Mouse (Mus musculus): ENCODE results near the gene Ddx20. TPM values are rescaled to one million over a fixed set of nuclear protein-coding genes. Genes with fewer than 3 reads are reported as not detected.

Ddx20 gene
- total RNA-seq, 1 experiment from 2014 or later: 22.0 TPM

DNA sequence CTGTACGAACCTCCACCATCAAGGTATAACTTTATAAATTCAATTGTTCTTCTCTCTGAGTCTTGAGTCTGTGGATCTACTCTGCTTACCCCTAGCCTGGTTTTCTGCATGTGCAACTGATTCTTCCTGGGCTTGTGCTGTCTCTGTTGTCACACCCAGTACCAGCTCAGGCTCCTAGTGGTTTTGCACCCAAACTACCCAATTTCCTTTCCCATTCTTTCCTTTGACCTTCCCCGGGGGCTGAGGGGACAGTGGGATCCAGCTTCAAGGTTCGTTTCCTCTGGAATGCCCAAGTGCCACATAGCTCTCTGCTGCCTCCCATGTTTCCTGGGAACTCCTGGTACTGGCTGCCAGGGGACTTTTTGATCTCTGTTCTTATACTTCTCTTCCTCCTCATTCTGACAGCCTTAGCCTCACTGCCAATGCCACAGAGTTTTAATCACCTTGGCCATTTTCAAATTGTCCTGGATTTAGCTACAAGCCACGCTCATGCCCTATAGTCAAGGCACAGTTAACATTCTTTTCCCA is 20.3 kb downstream of the Ddx20 start:
- DNase-seq: no peak

DNA sequence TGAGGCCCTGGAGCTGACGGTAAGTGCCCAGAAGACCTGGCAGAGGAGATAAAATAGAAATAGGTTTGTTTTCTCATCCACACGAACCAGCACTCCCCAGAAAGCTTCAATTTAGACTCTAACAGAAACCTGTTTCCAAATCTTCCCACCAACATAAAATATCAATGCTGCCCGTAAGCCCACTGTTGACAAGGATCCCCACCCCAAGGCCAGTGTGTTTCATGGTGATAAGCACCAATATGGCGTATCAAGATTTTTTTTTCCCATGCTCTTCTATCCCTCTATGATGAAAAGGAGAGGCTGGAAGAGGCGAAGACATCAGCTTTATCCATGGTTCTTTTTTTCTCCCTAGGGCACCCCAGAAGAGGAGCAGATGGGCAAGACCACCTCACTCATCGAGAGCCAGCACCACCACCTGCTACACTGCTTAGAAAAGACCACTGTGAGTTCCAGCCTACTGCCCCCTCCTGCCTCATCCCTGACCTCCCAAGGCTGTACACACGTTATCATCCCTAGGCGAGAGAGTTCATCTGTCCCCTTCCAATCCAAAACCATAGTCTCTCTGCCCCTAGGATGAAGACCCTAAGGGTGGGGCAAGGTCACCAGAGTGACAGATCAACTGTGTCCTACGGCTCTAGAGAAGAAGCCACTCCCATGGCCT is 22.1 kb downstream of the Ddx20 start:
- no peak for DNase-seq

DNA sequence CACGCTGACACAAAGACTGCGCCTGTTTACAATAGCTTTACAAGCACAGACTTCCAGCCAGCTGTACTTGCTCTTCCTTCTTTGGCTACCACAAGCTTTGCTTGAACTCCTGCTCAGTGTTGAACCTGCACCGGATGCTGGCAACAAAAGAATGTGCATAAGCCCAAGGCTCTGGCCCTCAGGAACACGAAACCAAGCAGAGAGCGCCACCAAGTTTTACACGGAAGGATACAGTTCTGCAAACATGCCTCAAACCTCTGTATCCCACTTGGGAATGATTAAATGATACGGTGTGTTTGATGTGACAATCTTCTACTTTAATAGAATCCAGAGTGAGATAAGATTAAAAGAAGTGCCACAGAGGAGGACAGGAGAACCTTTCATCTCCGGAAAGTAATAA is 24.3 kb downstream of the Ddx20 start:
- DNase-seq: no peak

DNA sequence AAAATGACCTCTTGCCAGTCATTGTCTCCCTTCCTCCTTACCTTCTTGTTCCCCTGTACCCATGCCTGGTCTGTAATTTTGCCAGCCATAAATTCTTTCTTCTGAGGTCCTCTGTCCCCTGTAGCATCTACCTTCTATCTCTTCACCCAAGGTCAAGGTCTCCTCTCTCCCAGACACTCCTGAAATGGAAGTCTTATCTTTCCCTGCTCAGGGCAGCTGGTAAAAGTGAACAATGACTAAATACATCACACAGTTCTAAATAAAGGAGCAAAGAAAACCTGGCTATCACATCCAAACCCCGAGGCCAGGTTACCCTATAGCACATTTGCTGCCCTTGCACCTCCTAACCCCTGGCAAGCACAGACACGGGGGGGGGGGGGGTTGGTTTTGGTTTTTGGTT is 26.8 kb downstream of the Ddx20 start:
- DNase-seq: no peak

DNA sequence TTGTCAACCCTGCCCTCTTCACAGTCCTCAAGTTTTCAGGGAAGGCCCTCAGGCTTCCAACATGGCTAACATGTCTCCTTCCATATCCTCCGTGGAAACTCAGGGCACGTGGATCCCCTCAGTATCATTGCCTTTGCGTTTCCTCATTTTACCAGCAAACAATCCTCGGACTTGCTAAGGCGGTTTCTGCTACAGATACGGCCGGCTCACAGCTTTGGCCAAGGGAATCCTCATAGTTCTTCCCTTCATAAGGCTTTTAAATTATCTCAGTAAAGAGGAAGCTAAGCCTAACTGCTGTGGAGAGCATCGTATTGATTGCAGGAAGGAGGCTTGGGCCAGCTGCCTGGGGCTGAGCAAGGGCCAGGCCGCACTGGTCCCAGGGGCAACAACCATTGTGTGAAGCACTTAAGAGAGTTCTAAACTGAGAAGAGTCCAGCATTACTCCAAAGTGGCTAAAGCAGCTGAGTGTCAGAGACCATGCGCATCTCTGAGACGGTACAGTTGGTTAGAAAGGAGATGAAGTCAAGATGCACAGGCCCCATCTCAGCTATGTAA is 32.3 kb downstream of the Ddx20 start:
- DNase-seq: no peak

DNA sequence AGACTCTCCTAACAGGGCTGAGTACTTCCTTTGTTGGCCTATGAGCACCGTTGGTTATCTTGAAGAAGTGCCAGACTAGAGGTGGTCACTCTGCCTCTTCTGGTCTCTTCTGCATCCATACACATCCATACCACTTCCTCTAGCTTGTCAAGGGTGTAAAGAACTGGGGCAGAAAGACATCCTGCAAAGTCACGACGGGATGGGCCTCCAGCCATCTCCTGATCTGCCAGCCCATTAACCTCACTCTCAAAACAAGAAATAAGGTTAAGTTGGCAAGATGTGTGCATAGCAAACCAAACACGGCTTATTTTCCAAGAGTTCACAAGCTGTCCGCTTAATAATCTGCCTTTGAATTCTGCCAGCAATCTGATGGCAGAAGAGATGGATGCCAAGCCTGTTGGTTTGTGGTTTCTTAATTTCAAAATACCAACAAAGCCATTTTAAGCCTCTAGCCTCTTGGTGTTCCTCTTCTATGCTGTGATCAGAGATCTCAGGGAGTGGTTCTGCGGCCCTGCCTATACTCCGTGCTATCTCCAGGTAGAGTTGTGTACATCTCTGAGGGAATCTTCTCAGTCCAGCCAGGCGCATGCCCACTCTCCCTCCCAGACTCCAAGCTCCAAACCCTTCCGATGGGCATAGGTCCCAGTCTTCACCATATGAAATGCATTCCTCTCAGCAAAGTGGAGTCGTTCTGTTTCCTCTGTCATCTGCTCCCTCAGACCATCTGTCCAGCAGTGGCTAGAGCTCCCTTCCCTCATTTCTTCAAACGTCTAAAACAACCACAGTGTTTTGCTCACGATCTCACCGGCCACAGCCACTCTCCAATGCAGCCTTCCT is 33.6 kb downstream of the Ddx20 start:
- no peak for DNase-seq

DNA sequence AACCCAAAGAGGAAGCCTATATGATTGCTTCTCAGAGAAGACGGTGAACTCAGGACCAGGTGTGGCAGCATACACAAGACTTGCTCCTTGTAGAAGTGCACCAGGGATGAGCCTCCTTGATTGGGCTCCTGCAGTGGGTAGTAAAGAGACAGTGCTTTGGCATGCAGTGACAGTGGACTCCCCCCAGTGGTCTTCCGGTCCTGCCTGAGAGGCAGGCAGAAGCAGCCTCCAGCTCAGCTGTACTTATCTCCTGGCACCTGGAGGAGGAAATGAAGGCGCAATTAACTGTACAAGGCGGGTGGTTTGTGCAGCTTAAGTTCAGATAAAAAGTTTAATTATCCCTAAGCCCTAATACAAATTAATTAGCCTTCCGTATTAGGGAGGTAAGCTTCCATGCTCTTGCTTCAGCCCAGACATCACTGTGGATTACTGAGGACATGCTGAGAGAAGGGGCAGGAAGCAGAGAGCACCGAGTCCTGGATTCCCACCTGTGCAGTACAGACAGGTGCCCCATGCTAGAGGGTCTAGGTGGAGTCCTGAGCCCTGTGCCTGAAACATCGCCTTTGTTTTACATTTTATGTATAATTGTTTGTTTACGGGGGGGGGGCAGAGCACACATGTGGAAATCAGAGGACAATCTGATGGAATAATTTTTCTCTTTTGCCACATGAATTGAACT is 38.3 kb downstream of the Ddx20 start:
- no peak for DNase-seq

DNA sequence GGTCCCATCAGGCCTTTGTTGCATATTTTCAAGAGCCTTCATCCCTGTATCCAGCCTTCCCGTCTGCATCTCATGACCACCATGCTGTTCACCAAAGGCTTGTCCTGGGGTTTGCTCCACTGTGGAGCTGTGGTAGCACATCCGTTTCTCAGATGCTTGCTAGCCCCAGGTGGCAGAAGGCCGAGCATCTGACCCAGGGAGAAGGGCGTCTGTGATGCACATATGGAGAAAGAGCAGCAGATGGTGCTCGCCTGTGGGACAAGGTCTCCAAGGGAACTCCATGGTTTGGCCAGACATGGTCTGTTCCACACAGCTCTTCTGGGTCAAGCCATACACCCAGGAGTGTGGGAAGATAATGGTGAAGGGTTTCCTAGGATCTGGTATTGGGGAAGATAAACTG is 43.8 kb downstream of the Ddx20 start:
- DNase-seq: no peak

DNA sequence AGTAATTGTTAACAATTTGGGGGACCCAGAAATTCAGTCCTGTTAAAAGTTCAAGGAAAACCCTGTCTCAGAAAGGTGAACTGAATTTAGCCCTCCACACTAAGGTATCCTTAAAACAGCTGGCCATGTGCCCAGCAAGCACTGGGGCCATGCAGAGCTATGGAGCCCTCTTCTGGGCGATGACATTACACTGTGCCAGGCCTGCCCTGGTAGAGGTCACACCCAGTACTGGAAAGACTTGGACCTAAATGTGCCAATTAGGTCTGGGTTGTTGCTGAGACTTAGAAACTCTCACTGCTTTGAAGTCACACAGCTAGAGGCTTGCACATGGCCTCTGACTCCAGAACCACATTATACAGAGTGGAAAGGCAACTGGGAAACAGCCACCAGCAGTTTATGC is 45.2 kb downstream of the Ddx20 start:
- DNase-seq: peak; percentile 38

DNA sequence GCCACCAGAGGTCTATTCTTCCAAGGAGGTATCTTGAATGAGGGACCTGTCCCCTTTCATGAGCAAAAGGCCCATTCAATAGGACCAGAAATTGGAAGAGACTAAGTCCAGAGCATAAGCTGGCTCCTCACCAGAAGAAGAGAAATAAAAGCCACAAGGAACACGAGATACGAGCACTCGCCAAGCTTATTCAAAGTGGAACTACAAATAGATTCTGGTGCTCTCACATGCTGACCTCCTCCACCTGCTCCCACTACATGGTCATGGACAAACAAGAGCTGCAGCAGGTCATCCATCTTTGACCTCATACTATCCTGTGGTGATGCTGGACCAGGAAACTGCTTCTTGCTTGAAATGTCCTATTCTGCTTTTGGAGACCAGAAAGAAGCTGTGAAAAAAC is 54.4 kb downstream of the Ddx20 start:
- DNase-seq: no peak

DNA sequence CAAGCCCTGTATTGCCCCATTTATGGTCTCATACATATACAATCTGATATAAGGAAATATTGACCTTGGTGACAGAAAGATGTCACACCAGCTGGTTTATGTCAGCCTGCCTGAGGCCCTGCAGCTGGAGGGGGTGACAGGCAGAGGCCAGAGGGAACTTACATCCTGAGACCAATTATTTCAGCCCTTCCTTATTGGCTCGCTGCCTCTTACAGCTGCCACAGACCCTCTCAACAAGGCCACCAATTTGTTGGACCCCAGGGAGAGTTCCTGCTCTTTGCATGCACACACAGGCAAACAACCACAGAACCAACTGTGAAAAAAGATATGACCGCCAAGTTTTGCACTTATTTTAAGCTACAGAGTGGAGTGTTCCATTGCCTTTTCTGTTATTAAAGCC is 55.1 kb downstream of the Ddx20 start:
- no peak for DNase-seq

Other genes with a start within 250 kb of the Ddx20 start
- 3.0 and 4.2 TPM in 2 replicates for gene Kcnd3, start 235.2 kb downstream of the Ddx20 start, total RNA-seq (2021)
- 2.3 and 4.2 TPM in 2 replicates for gene Inka2, start 17.0 kb upstream of the Ddx20 start, total RNA-seq (2021)
- gene Rap1a, start 113.8 kb upstream of the Ddx20 start, total RNA-seq (2021): 172 and 200 TPM in 2 replicates
- not detected in 2 replicates for gene Adora3, start 183.3 kb upstream of the Ddx20 start, total RNA-seq (2021)
- gene Tmigd3, start 183.3 kb upstream of the Ddx20 start, total RNA-seq (2021): not detected in 2 replicates
- gene I830077J02Rik, start 245.1 kb upstream of the Ddx20 start, total RNA-seq (2021): 0.49 and 0.57 TPM in 2 replicates